7 mouse cellular contexts compared by ENCODE assay signal in the genomic region with DNA sequence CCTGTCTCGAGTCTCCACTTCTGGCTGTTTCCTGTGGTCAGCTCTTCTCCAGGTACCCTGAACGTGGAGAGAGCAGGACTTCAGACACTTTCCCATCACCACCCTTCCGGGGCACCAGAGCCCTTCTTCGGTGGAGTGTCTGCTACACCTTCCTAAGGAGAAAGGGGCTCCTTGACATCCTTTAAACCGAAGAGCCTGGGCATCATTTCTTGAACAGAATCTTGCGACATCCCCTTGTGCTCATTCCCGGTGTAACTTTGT. TPM values are rescaled to one million over a fixed set of nuclear protein-coding genes. Genes with fewer than 3 reads are reported as not detected.
DNase-seq lines count a peak whose midpoint lies in the region; ATAC-seq and TF ChIP-seq lines count a peak whose summit lies in the region.

No protein-coding gene starts in this region.

- no peaks in the 10 kb centered on the region for H3K9me3 ChIP-seq in lung, embryonic 15.5 days
- H3K9me3 ChIP-seq in forebrain, embryonic 14.5 days (replicated peaks; ENCODE audit: control insufficient read depth, low read length) = no peaks in the 10 kb centered on the region
- no peaks in the 10 kb centered on the region for H3K9me3 ChIP-seq in liver, embryonic 13.5 days (replicated peaks)
- H3K9me3 ChIP-seq in stomach, postnatal 0 days (ENCODE audit: control insufficient read depth, low read length) = no peaks in the 10 kb centered on the region

- peaks cover 20% of the 10 kb centered on the region; the same call in 1 of the 2 replicates for H3K4me1 ChIP-seq in lung, embryonic 15.5 days
- peaks cover 11% of the 10 kb centered on the region; the same call in 1 of the 2 replicates for H3K4me1 ChIP-seq in forebrain, embryonic 14.5 days (ENCODE audit: control insufficient read depth, insufficient read depth, low read length)
- H3K4me1 ChIP-seq in liver, embryonic 13.5 days (replicated peaks) = no peaks in the 10 kb centered on the region
- no peaks in the 10 kb centered on the region; the same call in 1 of the 2 replicates for H3K4me1 ChIP-seq in stomach, postnatal 0 days (replicated peaks; ENCODE audit: control insufficient read depth, insufficient read depth)

- TF ChIP-seq EP300 in stomach, postnatal 0 days (optimal IDR thresholded peaks at IDR 0.05) = no peak

- no peak for ATAC-seq in lung, embryonic 15.5 days (ENCODE audit: borderline replicate concordance, extremely low read depth, low FRiP score, low TSS enrichment)
- no peak; the same call in 1 of the 2 replicates for ATAC-seq in forebrain, embryonic 14.5 days
- ATAC-seq in liver, embryonic 13.5 days (ENCODE audit: low read depth) = no peak
- no peak for ATAC-seq in stomach, postnatal 0 days (ENCODE audit: low FRiP score, low TSS enrichment)

- peaks cover 57% of the 10 kb centered on the region for H3K27me3 ChIP-seq in lung, embryonic 15.5 days
- H3K27me3 ChIP-seq in forebrain, embryonic 14.5 days (replicated peaks; ENCODE audit: control insufficient read depth, insufficient read depth, low read length) = peaks cover 33% of the 10 kb centered on the region
- H3K27me3 ChIP-seq in liver, embryonic 13.5 days = peaks cover 50% of the 10 kb centered on the region
- H3K27me3 ChIP-seq in stomach, postnatal 0 days (ENCODE audit: control insufficient read depth, insufficient read depth, low read length) = peaks cover 10% of the 10 kb centered on the region; the same call in 1 of the 2 replicates

- no peaks in the 10 kb centered on the region for H3K36me3 ChIP-seq in lung, embryonic 15.5 days
- no peaks in the 10 kb centered on the region for H3K36me3 ChIP-seq in forebrain, embryonic 14.5 days (ENCODE audit: control insufficient read depth, insufficient read depth, low read length)
- H3K36me3 ChIP-seq in liver, embryonic 13.5 days = no peaks in the 10 kb centered on the region
- no peaks in the 10 kb centered on the region for H3K36me3 ChIP-seq in stomach, postnatal 0 days (ENCODE audit: control insufficient read depth, insufficient read depth, low read length)

- H3K9ac ChIP-seq in lung, embryonic 15.5 days = 0 out of 2 replicates have a peak overlapping the region, but pooled peaks have one; percentile 16
- peak overlapping the region; percentile 65 for H3K9ac ChIP-seq in forebrain, embryonic 14.5 days (ENCODE audit: low read length)
- no peak overlapping the region for H3K9ac ChIP-seq in liver, embryonic 13.5 days
- H3K9ac ChIP-seq in stomach, postnatal 0 days (ENCODE audit: low read length) = no peak overlapping the region

- TF ChIP-seq CTCF in stomach, postnatal 0 days (IDR thresholded peaks at IDR 0.05; ENCODE audit: low read depth) = no peak

- no peak overlapping the region for H3K27ac ChIP-seq in lung, embryonic 15.5 days
- H3K27ac ChIP-seq in forebrain, embryonic 14.5 days (ENCODE audit: low read depth, low read length) = no peak overlapping the region
- no peak overlapping the region for H3K27ac ChIP-seq in liver, embryonic 13.5 days
- no peak overlapping the region for H3K27ac ChIP-seq in stomach, postnatal 0 days (replicated peaks)

- no peak for DNase-seq in lung, postnatal 36 days
- peak; percentile 27 for DNase-seq in forebrain, embryonic 14.5 days (ENCODE audit: low spot score)
- no peak for DNase-seq in liver, embryonic 13.5 days
- no peak for DNase-seq in stomach, postnatal 0 days (ENCODE audit: low spot score)
- no peak for DNase-seq in gastrocnemius, postnatal 4 days (ENCODE audit: low spot score in 2 of 2)
- DNase-seq in kidney, adult 9 months = no peak

- WGBS in lung, embryonic 15.5 days = 2% methylated on average over 7 of the region's 7 CpGs
- WGBS in forebrain, embryonic 14.5 days = 0% methylated on average over 7 of the region's 7 CpGs
- 1% methylated on average over 7 of the region's 7 CpGs for WGBS in liver, embryonic 13.5 days (ENCODE audit: insufficient replicate concordance)
- WGBS in stomach, postnatal 0 days = 2% methylated on average over 7 of the region's 7 CpGs

- peak overlapping the region; percentile 47 for H3K4me3 ChIP-seq in lung, embryonic 15.5 days
- H3K4me3 ChIP-seq in forebrain, embryonic 14.5 days (ENCODE audit: low read depth, low read length) = peak overlapping the region; percentile 61
- H3K4me3 ChIP-seq in liver, embryonic 13.5 days (replicated peaks) = peak overlapping the region; percentile 40
- H3K4me3 ChIP-seq in stomach, postnatal 0 days (ENCODE audit: low read depth, low read length) = peak overlapping the region; percentile 48

- H3K4me2 ChIP-seq in lung, embryonic 15.5 days = peak overlapping the region; percentile 95
- peak overlapping the region; percentile 91 for H3K4me2 ChIP-seq in forebrain, embryonic 14.5 days (ENCODE audit: low read length)
- H3K4me2 ChIP-seq in liver, embryonic 13.5 days = peak overlapping the region; percentile 56
- peak overlapping the region; percentile 84 for H3K4me2 ChIP-seq in stomach, postnatal 0 days (replicated peaks; ENCODE audit: low read depth)

RNA-seq across cellular contexts. Expression of gene Lingo2, which starts 0.3 kb away (rescaled TPM):
- 0.54 and 0.57 TPM in 2 replicates for polyA plus RNA-seq in lung, embryonic 15.5 days (2015; fragmentation: Nextera tagmentation; extraction: Ambion mirVana)
- polyA plus RNA-seq in forebrain, embryonic 14.5 days (2014; fragmentation: Nextera tagmentation; extraction: Ambion mirVana) = 17.8 and 22.8 TPM in 2 replicates
- polyA plus RNA-seq in liver, embryonic 13.5 days (2015; fragmentation: Nextera tagmentation; extraction: Ambion mirVana) = 0.09 and 0.12 TPM in 2 replicates
- 0.39 and 0.50 TPM in 2 replicates for polyA plus RNA-seq in stomach, postnatal 0 days (2015; fragmentation: Nextera tagmentation; extraction: Ambion mirVana)
- under 1 TPM in 1 of 2 experiments, not detected in 1; 0.23 TPM for total RNA-seq in gastrocnemius, postnatal 4 days (2021)

Comparison
In these comparisons a context has a peak if more than half of its experiments do, and no peak if none do; other contexts are left out.
1. H3K9ac ChIP-seq: peak in lung, embryonic 15.5 days (single experiment) and forebrain, embryonic 14.5 days (single experiment); none in liver, embryonic 13.5 days (single experiment) and stomach, postnatal 0 days (single experiment).
2. RNA of gene Lingo2, which starts 0.3 kb away (polyA plus RNA-seq): 17.8 to 22.8 TPM in forebrain, embryonic 14.5 days; 0.54 to 0.57 TPM in lung, embryonic 15.5 days, 0.39 to 0.50 TPM in stomach, postnatal 0 days and 0.09 to 0.12 TPM in liver, embryonic 13.5 days; every median in the first group is over 10 times any median in the second.
3. Peak in every context shown above with its lines, with median percentiles within 50 percentile points of each other: H3K4me2 ChIP-seq and H3K4me3 ChIP-seq.